Mouse (Mus musculus) heart, adult 2 months (tissue): ENCODE data around the gene Trf.

ENCODE experiments used
- CTCF ChIP-seq: fragments of 200-600 bp; IDR thresholded peaks from 2 replicates; pipeline ENCODE4 v1.8.1; 2022; ENCODE audit warnings: antibody characterized with exemption, mild to moderate bottlenecking, moderate library complexity
- POLR2A ChIP-seq: fragments of 200-500 bp; IDR thresholded peaks from 2 replicates; pipeline ENCODE4 v1.6.1; 2011; ENCODE audit warnings: mild to moderate bottlenecking, low read depth, low read length, control low read depth; ENCODE audit not compliant: insufficient read depth

- TF ChIP-seq CTCF (peak; percentile 70), POLR2A (no peak)
Observed at GRCm38 (mm10) chr9:103174771-103175519, 55.3 kb downstream of the Trf start.
